Mouse (Mus musculus) cerebellum, adult (tissue): Measurements from ENCODE around the gene Cd79b.

ENCODE experiments used
- ATAC-seq: cut with Nextera tagmentation; 2 replicates; pipeline ENCODE4 v1.9.2; 2017; ENCODE audit warnings: mild to moderate bottlenecking, moderate library complexity, mixed read lengths; ENCODE audit not compliant: insufficient number of reproducible peaks, low FRiP score, low TSS enrichment

The Cd79b gene

DNA sequence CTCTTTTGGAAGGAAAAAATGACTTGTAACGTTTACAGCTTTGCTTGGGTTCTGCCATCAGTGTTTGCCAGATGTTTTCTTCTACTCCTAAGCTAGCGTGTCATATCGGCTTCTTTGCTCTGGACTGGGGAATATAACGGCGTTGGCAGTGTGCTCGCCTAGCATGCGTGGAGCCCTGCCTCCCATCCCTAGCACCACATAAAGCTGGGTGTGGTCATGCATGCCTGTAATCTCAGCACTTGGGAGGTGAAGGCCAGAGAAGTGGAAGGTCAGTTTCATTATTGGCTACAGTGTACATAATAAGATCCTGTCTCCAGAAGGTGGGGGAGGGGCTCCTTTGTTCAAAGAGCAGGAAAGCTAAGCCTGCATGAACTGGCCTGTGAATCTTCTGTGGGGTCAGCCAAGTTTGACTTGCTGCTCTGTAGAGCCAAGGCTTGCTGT lies 39.6 kb downstream of the Cd79b start:
- ATAC-seq, result no peak

DNA sequence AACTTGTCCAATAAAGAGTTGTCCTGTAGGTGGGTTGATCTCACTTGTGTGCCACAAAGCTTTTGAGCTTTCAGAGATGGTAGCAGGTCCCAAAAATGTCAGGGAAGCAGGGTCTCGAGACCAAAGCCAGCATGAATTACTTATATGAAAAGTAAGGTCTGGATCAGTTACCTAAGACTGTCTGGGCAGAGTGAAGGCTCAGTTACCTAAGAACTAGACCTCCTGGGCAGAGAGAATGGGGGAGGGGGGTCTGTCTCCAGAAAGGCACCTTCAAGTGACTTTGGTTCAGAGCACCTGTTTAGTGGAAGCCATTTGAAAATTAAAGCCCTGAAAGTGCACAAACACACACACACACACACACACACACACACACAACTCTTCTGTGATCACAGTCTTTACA lies 40.2 kb downstream of the Cd79b start:
- no peak for ATAC-seq

DNA sequence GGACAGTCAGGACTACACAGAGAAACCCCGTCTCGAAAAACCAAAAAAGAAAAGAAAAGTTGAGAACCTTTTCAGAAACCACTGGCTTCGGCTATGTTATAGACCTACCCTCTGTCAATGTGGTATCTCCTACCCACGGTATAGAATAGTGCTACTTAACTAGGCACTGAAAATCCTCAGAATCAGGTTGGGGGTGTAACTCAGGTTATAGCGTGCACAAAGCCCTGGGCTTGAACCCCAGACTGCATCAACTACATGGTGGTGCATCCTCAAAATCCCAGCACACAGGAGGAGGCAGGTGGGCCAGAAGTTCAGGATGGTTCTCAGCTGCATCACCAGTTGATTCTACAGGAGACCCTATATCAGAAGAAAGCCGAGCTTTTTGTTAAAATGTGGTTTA lies 40.8 kb downstream of the Cd79b start:
- ATAC-seq, result no peak

DNA sequence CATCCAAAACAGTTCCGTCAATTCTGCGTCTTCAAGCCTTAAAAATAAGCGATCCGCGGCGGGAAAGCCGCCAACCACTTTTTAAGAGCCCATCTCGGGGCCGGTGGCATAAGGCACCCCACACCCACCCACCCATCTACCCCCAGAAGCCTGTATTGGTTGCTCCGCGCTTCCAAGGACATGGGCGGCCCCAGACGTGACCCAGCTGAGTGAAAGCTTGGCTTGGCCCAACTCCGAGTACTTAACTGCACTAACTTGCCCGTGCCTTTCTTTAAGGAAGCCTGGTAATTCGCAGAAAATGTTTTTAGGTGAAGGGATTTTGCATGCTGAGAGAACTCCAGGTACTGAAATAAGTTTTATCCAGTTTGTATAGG lies 41.3 kb downstream of the Cd79b start:
- no peak for ATAC-seq

DNA sequence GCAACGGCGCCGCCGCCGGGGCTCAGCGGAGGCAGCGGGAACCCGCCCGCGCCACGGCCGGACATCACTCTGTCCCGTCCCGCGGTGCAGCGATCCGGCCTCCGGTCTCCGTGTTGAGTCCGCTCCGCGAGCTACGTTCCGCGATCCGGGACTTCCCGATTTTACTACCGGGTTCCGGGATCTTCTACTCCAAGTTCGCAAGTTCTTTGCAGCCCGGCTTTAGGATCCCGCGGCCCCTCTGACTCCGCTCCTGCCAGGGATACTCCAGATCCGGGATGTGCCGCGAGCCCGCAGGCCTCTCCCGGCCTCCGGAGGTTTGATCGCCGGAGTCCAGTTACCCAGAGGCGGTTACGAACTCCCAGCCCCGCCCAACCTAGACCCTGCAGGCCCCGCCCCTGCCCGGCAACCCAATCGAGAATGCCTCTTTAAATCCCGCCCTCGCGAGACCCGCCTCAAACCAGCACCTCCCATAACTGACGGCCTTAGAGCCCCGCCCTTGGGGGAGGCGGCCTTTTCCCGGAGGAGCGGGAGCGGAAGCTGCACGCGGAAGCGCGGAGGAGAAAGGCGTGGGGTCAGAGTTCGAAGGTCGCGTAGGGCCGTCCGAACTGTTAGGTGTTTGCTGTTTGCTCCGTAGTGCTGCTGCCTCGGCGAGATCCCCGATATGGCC lies 41.8 kb downstream of the Cd79b start, which contains the start of gene Smarcd2:
TSS of gene Smarcd2 (minus strand) at position 329 of the 667 bp plus-strand sequence.
- peak; percentile 67 for ATAC-seq

DNA sequence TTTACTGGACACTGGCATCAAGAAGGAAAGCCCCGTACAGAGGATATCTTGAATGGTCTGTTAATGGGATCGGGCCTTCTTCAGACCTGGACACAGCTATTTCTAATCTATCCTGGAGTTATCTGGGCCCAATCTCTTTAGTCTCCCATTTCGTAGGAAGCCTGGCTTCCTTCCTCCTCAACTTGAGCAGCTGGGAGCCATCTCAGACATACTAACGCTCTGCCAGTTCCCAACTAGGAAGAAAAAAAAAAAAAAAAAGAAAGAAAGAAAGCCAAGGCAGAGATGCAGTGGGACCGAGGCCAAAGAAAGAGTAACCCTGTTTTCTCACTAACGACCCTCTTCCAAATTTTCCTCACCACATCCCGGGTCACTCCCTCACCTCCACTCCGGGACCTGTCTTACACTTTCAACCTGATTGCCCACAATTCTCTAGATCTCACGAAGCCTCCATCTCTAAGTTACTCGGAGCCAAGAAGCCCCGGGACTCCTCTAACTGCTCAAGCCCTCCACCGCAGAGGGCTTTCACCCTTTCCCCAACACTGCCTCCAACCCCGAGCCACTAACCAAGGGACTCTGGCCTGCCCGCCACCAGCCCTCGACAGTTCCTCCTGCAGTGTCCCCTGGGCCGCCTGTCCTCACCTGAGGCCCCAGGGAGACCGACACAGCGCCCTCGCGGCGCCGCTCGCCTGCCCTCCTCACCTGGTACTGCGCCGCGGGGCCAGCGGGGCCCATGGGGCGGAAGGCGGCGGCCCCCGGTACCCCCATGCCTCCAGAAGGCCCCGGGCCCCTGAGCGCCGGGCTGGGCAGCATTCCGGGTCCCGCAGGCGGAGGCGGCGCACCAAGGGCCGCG lies 42.5 kb downstream of the Cd79b start:
- ATAC-seq, result no peak

DNA sequence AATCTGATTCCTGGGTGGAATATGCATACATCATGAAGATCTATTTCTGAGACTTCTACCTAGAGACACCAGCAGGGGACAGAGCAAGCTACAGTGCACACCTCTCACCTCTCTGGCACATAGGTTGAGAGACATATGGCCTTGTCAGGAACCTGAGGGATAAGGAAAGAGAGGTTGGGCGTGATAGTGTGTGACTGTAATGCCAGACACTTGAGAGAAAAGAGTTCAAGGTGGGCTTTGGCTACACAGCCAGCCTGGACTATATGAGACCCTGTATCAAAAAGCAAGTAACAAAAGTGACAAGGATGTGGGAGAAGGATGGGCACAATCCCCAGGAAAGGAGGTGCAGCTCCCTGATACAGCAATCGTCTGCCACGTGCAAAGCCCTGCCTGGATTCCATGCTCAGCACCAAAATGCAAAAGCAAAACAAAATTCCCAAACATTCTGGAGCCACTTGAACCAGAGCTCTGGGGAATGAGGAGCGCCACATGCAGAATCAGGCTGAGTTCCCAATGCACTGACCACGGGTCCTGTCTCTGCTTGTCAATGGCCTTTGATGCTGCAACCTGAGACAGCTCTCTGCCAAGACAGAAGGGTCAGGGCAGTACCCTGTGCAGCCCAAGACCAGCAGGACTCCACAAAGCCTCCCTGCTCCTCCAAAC lies 43.3 kb downstream of the Cd79b start:
- ATAC-seq, result no peak

DNA sequence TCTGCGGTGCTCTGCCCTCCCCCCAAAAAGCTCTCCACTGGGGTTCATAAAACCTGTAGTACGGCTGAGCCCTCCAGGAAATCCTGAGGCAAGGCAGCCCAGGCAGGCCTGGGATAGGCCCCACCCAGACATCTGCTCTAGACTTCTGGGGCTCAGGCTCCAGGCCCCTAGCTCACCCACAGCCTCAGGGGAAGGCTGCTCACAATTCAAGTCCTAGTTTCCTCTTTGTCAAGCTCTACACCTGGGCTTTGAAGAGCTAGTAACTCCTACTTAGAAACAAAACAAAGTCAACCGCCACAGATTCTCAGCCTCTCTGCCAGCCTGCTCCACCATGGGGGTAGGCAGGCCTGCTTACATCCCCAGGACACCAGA lies 45.5 kb downstream of the Cd79b start:
- ATAC-seq, result no peak

DNA sequence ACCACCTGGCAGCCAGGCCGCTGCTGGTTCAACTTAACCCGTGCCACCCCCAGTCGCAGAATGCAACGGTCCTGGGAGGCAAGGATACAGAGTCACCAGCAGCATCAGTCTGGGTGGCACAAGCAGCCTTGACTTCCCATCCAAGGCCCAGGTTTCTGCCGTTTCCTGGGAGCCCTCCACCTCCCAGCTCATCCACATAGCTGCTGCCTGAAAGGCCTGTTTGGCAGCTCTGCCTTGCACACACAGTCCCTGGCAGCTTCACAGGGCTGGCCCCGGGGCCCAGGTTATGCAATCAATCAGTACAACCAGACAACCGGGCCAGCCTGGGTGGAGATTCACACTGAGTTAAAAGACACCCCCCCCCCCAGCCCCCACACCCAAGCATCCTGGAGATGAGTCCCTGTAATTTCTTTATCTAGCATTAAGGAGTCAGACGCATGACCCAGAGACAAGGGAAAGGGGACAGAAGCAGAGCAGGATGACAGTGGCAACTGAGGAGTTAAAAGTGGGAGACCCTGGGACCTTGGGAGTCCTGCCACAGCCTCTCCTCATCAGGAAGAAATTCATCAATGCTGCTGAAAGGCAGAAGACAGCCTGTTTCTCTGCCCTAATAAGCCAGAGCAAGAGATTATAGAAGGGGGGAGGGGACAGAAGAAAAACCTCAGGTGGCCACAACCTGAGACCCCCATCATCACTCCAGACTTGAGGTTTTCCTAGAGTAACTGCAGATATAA lies 46.1 kb downstream of the Cd79b start:
- ATAC-seq, result peak; percentile 51; the same call in 1 of the 2 replicates

DNA sequence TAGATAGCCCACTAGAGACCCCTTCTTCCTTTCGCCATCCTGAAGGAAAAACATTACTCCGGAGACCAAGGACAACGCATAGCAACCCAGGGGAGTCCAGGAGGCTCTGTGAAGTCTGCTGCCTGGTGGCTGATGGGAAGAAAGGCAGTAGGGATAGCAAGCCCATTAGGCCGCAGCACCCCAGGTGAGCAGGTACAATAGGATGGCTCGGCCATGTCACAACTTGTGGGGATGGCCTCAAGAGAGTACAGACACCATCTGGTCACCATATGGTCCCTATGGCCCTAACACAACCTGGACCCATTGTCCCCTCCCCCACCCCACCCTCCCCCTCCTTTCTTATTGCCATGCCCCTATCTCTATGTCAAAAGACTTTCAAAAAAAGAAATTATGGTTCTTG lies 46.7 kb downstream of the Cd79b start:
- ATAC-seq, result peak; percentile 23; the same call in 1 of the 2 replicates

DNA sequence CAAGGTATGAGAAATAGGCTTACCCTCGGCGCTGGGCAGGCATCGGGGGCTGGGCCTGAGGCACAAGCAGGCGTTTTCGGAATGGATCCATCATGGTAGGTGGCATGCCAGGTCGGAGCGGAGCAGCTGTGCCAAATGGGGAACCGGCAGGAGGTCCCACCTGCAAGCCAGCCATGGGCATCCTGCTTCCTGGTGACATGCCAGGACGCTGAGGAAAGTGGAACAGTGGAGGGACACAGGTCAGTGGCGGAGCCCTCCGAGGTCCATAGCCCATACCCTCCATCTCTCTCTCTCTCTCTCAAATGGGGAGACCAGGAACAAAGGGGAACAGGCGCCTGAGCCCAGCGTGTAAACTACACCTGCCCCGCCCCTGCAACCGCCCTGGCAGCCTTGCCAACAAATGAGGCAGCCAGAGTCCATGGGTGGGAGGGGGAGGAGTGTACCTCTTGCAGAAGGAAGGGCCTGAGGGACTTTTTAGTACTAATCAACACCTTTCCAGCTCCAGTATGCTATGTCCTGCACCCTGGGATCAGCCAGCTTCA lies 47.2 kb downstream of the Cd79b start:
- ATAC-seq, result peak; percentile 50; the same call in 1 of the 2 replicates

DNA sequence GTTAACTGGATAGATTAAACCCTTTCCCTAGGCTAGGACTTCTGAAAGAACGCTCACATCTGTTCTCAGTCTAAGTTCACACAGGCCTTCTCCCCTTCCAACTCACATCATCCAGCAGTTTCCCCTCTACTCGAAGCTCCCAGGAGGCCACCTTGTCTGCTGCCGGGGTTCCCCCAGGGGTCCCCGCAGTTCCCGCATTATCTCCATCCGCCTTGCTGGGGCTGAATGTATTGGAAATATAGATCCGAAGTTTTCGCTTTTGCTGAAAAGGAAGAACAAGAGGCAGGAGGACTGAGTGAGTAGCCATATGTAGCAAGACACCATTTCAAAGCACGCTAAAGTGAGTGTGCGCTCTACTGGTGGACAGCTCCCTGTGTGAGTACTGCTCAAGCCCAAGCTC lies 48.1 kb downstream of the Cd79b start:
- no peak for ATAC-seq

DNA sequence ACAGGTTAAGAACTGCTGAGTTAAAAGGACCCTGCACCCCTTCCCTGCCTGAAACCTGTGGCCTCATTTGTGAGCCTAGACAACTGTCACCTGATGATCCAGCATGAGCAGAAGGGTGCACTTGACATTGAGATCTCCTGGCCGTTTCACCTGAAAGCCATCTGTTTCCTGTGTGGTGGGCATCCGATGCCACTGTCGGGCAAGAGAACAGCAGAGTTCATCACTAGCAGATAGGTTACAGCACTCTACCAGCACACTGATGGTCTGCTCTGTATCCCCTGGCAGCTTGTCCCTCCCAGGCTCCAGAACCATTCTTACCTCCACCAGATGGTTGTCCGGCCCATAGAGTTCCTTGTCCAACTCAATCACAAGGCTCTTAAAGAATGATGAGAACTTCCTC lies 49.0 kb downstream of the Cd79b start:
- ATAC-seq, result no peak

DNA sequence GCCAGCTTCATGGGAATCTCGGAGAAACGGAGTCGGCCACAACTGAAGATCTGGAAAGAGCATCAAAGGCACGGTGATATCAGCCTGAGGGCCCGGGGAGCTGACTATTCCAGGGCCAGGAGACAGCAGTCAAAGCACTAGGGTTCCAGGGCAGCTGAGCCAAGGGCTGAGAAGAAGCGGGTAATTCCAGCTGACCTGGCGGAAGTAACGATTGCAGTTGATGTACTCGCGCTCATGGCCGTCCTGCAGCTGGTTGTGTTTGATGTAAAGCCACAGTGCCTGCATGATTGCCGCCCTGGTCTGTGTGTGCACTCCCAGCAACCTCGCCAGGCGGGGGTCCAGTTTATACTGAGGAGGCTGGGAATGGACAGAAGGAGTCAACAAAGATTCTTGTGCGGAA lies 49.6 kb downstream of the Cd79b start:
- no peak for ATAC-seq

DNA sequence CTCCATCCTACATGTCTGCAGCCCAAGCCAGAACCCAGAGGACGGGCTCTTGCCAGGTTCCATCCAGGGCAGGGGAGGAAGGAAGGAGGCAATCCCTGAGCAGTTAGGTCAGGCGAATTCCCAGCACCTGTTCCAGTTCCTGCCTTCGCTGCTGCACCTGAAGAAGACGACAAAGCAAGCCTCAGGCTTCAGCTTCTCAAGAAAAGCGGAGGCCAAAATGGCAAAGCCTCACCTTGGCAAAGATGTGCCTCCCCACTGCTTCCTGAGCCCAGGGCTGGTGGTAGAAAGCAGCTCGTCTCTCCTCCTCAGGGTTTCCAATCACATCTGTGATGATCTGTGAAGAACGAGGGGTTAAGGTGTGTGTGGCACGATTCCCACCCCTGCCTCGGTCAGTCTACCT lies 50.6 kb downstream of the Cd79b start:
- ATAC-seq, result no peak
